17 mouse cellular contexts compared by ENCODE assay signal in genomic region chr2:172046002-172046401, GRCm38 (mm10). TPM values are rescaled to one million over a fixed set of nuclear protein-coding genes. Genes with fewer than 3 reads are reported as not detected.
A peak's percentile ranks its signal among the peaks of the same experiment; 100 is the strongest.
DNase-seq lines count a peak whose midpoint lies in the region; ATAC-seq and TF ChIP-seq lines count a peak whose summit lies in the region.
"Had no signal": no experiment of that assay in that cellular context is flagged by ENCODE, and none has a peak within 500 bp of the region (broad histone marks: within the 10 kb centered on the region; RNA-seq: fewer than 3 reads in every experiment).

No protein-coding gene starts in this region.

- no peaks in the 10 kb centered on the region for H3K36me3 ChIP-seq in heart, embryonic 12.5 days
- no peaks in the 10 kb centered on the region for H3K36me3 ChIP-seq in myocyte (ENCODE audit: control insufficient read depth, insufficient read depth)
- H3K36me3 ChIP-seq: forebrain, embryonic 10.5 days had no signal

- no peak overlapping the region for H3ac ChIP-seq in myocyte (ENCODE audit: control insufficient read depth, insufficient read length)

- peaks cover 47% of the 10 kb centered on the region for H3K27me3 ChIP-seq in heart, embryonic 12.5 days (replicated peaks)
- no peaks in the 10 kb centered on the region for H3K27me3 ChIP-seq in myocyte (ENCODE audit: control insufficient read depth, insufficient read depth, insufficient read length)

- no peak overlapping the region for H3K4me3 ChIP-seq in heart, embryonic 12.5 days
- no peak overlapping the region for H3K4me3 ChIP-seq in myocyte
- H3K4me3 ChIP-seq: forebrain, embryonic 10.5 days had no signal

- no peak overlapping the region for H3K9ac ChIP-seq in heart, embryonic 12.5 days
- H3K9ac ChIP-seq: liver, postnatal 0 days had no signal

- 28% methylated on average over 7 of the region's 7 CpGs for WGBS in heart, embryonic 12.5 days

- H3K27ac ChIP-seq in heart, embryonic 12.5 days (ENCODE audit: poor library complexity, severe bottlenecking), result no peak overlapping the region
- H3K27ac ChIP-seq: forebrain, embryonic 10.5 days; macrophage had no signal

- intact Hi-C loops in heart, postnatal 14 days (cut with DNase I), result no loop called here

- no peak overlapping the region for H3K4me2 ChIP-seq in heart, embryonic 12.5 days
- no peak overlapping the region for H3K4me2 ChIP-seq in myocyte (ENCODE audit: low read depth)

- peak; percentile 58 for ATAC-seq in heart, embryonic 12.5 days (ENCODE audit: insufficient number of reproducible peaks, low FRiP score)
- ATAC-seq: liver, postnatal 0 days; midbrain, embryonic 16.5 days had no signal

- peaks cover 30% of the 10 kb centered on the region for H3K4me1 ChIP-seq in heart, embryonic 12.5 days (replicated peaks)

- no peak for TF ChIP-seq POLR2A in myocyte (IDR thresholded peaks at IDR 0.05; ENCODE audit: insufficient read length, low read depth)

- no peaks in the 10 kb centered on the region for H3K79me2 ChIP-seq in myocyte (ENCODE audit: control insufficient read depth, insufficient read depth)

- no peaks in the 10 kb centered on the region for H3K9me3 ChIP-seq in heart, embryonic 12.5 days (replicated peaks)
- H3K9me3 ChIP-seq: forebrain, embryonic 10.5 days had no signal

- no peak for DNase-seq in heart, postnatal 14 days
- peak; percentile 36 to 47 for DNase-seq in kidney, postnatal 4 days
- no peak for DNase-seq in kidney, adult 9 months
- DNase-seq in embryo, embryonic 11 days, result peak; percentile 59
- DNase-seq in right cerebral cortex, postnatal 4 days, result no peak
- DNase-seq in urinary bladder, postnatal 25 days (ENCODE audit: low spot score), result no peak
- DNase-seq: cerebellum, adult 2 months; kidney, postnatal 36 days; liver, postnatal 0 days; right cerebral cortex, postnatal 14 days had no signal

TF ChIP-seq in myocyte, 11 proteins besides CTCF, POLR2A, EP300 and RAD21:
- no peak for TF ChIP-seq E2F4 (IDR thresholded peaks at IDR 0.05; ENCODE audit: insufficient read depth)
- TF ChIP-seq POLR2AphosphoS2 (IDR thresholded peaks at IDR 0.05; ENCODE audit: insufficient read length, low read depth), result no peak
- TF ChIP-seq SRF (IDR thresholded peaks at IDR 0.05; ENCODE audit: control insufficient read depth, insufficient read length, low read depth), result no peak
- TF ChIP-seq USF1 (IDR thresholded peaks at IDR 0.05; ENCODE audit: low read depth), result no peak
- no peak for TF ChIP-seq TCF3 (IDR thresholded peaks at IDR 0.05; ENCODE audit: insufficient read length, low read depth)
- no peak for TF ChIP-seq REST (IDR thresholded peaks at IDR 0.05; ENCODE audit: insufficient read depth, insufficient read length)
- no peak for TF ChIP-seq CEBPB (IDR thresholded peaks at IDR 0.05; ENCODE audit: insufficient read depth, poor library complexity, severe bottlenecking)
- no peak for TF ChIP-seq MAX (IDR thresholded peaks at IDR 0.05; ENCODE audit: low read depth)
- no peak for TF ChIP-seq TCF12 (IDR thresholded peaks at IDR 0.05; ENCODE audit: insufficient read depth, poor library complexity, severe bottlenecking)
- TF ChIP-seq MYOG (IDR thresholded peaks at IDR 0.05; ENCODE audit: control insufficient read depth in 1 of 3, insufficient read depth in 1 of 3, insufficient read length in 2 of 3, low read depth in 2 of 3), result peak in 2 of 3 experiments; percentile 82 to 94
- peak in 2 of 3 experiments; percentile 58 to 68 for TF ChIP-seq MYOD1 (IDR thresholded peaks at IDR 0.05; ENCODE audit: control insufficient read depth in 1 of 3, insufficient read length in 2 of 3, low read depth in 2 of 3)
TF ChIP-seq in myocyte: peak in this region for 2.

RNA-seq across cellular contexts. Expression of gene Cbln4, which starts 2.7 kb away (rescaled TPM):
- polyA plus RNA-seq in heart, embryonic 12.5 days (2016; fragmentation: Nextera tagmentation; extraction: Ambion mirVana), result 0.11 and 0.18 TPM in 2 replicates
- total RNA-seq in heart, postnatal 14 days (2021), result not detected
- polyA plus RNA-seq in myocyte (2012; fragmentation: generic; extraction: Trizol), result not detected
- total RNA-seq: neutrophil, adult 5-6 weeks had no signal
- polyA plus RNA-seq: gonadal fat pad, adult 2 months; liver, postnatal 0 days; macrophage had no signal

Comparison
In these comparisons a context has a peak if more than half of its experiments do, and no peak if none do; other contexts are left out.
1. DNase-seq: peak in kidney, postnatal 4 days (2 of 2) and embryo, embryonic 11 days (single experiment); none in heart, postnatal 14 days (0 of 2), kidney, adult 9 months (single experiment), right cerebral cortex, postnatal 4 days (single experiment) and urinary bladder, postnatal 25 days (single experiment).